In genomic region chr16:24733321-24733720, GRCm38 (mm10) we compare ENCODE assay signal across 31 mouse cellular contexts.
DNase-seq lines count a peak whose midpoint lies in the region; ATAC-seq and TF ChIP-seq lines count a peak whose summit lies in the region.
"Had no signal": no experiment of that assay in that cellular context is flagged by ENCODE, and none has a peak within 500 bp of the region (broad histone marks: within the 10 kb centered on the region; RNA-seq: fewer than 3 reads in every experiment).

No protein-coding gene starts in this region.

- no peaks in the 10 kb centered on the region for H3K4me1 ChIP-seq in kidney, adult 2 months (ENCODE audit: control insufficient read depth, insufficient read depth, low read length)
- H3K4me1 ChIP-seq in embryonic fibroblast, embryonic 13.5 days (ENCODE audit: control insufficient read depth, insufficient read depth, low read length): peaks cover 17% of the 10 kb centered on the region

- 97% methylated on average over 1 of the region's 1 CpGs for WGBS in kidney, adult 2 months

- TF ChIP-seq POLR2A in kidney, adult 2 months (IDR thresholded peaks at IDR 0.05; ENCODE audit: low read depth, low read length): no peak
- TF ChIP-seq POLR2A in embryonic fibroblast, embryonic 13.5 days (IDR thresholded peaks at IDR 0.05; ENCODE audit: low read depth, low read length): no peak

- H3K36me3 ChIP-seq in kidney, adult 2 months (ENCODE audit: control insufficient read depth, insufficient read depth, low read length): no peaks in the 10 kb centered on the region
- H3K36me3 ChIP-seq: embryonic facial prominence, embryonic 12.5 days; hindbrain, embryonic 13.5 days had no signal

- H3K4me3 ChIP-seq in kidney, adult 2 months (ENCODE audit: insufficient read depth, low read depth, low read length): no peak overlapping the region
- H3K4me3 ChIP-seq in embryonic fibroblast, embryonic 13.5 days (ENCODE audit: insufficient read depth, low read length): no peak overlapping the region
- H3K4me3 ChIP-seq: embryonic facial prominence, embryonic 12.5 days; erythroblast, embryonic 14.5 days; forebrain, embryonic 13.5 days; hindbrain, embryonic 13.5 days had no signal

- no peak for TF ChIP-seq CTCF in kidney, adult 2 months (conservative IDR thresholded peaks at IDR 0.05; ENCODE audit: insufficient read depth, insufficient read length, low read depth, low read length)
- no peak for TF ChIP-seq CTCF in embryonic fibroblast, embryonic 13.5 days (IDR thresholded peaks at IDR 0.05; ENCODE audit: borderline replicate concordance, insufficient read depth, low read length)

- no peak for ATAC-seq in granulocyte monocyte progenitor cell, adult 5-6 weeks (replicated peaks; ENCODE audit: poor library complexity, severe bottlenecking)
- ATAC-seq: forebrain, embryonic 13.5 days; intestine, embryonic 16.5 days had no signal

- peak; percentile 19 for DNase-seq in kidney, adult 2 months
- no peak for DNase-seq in kidney, postnatal 25 days
- DNase-seq in lung, postnatal 25 days (ENCODE audit: low spot score): peak; percentile 11
- no peak for DNase-seq in lung, adult 18-20 months
- DNase-seq in thymus, postnatal 10 days (ENCODE audit: low spot score in 2 of 2): no peak
- DNase-seq: adrenal gland, postnatal 14 days; B cell, adult 2 months; cerebellum, adult 11 months; cerebellum, adult 9-10 months; cerebellum, postnatal 36 days; gastrocnemius, postnatal 14 days; heart, postnatal 4 days; kidney, adult 9 months; layer of hippocampus, postnatal 36 days; left cerebral cortex, postnatal 4 days; liver; lung, embryonic 14.5 days; lung, postnatal 36 days; midbrain, embryonic 14.5 days; thymus, adult 2 months; thymus, postnatal 4 days had no signal

- no peaks in the 10 kb centered on the region for H3K27me3 ChIP-seq in kidney, adult 2 months (replicated peaks; ENCODE audit: control insufficient read depth, insufficient read depth, low read length)
- H3K27me3 ChIP-seq: CH12.LX; embryonic facial prominence, embryonic 12.5 days; forebrain, embryonic 13.5 days; hindbrain, embryonic 13.5 days; megakaryocyte, embryonic 14.5 days had no signal

- no peak overlapping the region for H3K27ac ChIP-seq in kidney, adult 2 months (ENCODE audit: insufficient read depth, low read depth, low read length)
- peak overlapping the region; percentile 92 for H3K27ac ChIP-seq in embryonic fibroblast, embryonic 13.5 days (ENCODE audit: insufficient read depth, low read length)
- H3K27ac ChIP-seq: embryonic facial prominence, embryonic 12.5 days; forebrain, embryonic 13.5 days; hindbrain, embryonic 13.5 days; liver, embryonic 14.5 days had no signal

Comparison
In these comparisons a context has a peak if more than half of its experiments do, and no peak if none do; other contexts are left out.
1. DNase-seq: peak in kidney, adult 2 months (single experiment) and lung, postnatal 25 days (single experiment); none in kidney, postnatal 25 days (0 of 2), lung, adult 18-20 months (0 of 2) and thymus, postnatal 10 days (0 of 2).